Mouse (Mus musculus) cerebellum, adult 11-12 months (tissue): ENCODE measurements at regions not wholly inside any gene's neighbourhood (a gene's known extent, or its start where the extent isn't known, plus 50 kb on each side); places are given as distances from the start of the nearest gene placed in this dataset.

Experiments
- DNase-seq: peaks from one replicate; pipeline ENCODE4 v3.0.0; 2022

DNA sequence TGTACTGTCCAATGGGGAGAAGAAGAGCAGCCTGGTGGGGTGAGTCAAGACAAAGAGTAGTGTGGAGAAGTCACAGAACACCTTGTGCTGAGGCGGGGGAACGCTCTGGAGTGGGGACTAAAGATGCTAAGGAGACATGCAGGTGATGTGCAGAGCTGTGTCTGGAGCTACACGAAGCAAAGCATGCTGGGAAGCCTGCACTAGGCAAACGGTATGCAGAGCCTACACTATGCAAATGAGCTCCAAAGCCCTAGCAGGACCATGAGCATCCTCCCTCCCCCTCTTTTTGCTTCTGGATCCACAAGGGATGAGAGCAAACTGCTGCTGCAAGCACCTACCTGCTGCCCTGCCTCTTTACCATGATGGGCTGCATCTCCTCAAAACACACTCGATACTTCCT, 73.1 kb upstream of the Zc3h12a start:
- DNase-seq: no peak

DNA sequence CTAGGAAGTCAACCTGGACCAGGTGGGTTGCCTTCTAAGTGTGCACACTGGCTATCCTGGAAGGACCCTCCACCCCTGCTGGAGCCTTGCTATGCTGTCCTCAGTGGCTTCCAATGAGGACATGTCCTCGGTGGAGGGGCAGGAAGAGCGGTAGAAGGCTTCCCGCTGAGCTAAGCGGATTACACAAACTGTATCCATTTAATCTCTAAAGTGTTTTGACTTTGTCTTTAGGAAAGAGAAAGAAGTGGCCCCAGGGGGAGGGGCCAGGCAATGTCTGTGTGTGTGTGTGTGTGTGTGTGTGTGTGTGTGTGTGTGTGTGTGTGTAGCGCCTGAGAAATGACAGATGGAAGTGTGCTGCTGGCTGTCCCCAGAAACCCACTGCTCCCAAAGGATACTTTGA, 71.6 kb upstream of the Zc3h12a start:
- no peak for DNase-seq

DNA sequence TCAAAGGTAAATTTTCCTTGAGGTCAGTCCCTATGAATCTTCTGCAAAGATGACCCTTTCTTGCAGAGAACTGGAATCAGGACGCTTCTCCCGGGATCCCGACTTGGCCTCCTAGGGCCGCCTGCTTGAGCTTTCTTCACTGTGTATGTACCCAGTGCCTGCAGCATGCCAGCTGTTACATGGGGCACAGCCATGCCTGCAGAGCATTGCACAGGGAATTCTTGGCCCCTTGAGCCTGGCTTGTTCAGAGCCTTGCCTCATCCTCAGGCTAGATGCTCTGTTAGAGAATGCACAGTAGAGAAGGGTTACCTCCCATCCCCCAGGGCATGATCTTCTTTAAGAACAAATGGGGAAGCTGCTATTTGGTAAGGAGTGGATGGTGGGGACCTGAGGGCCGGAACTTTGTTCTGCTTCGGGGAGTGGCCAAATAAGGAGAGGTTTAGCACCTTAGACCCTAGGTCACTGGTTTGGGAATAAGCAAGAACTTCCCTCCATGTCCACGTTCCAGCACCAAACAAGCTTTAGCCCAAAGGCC, 68.3 kb upstream of the Zc3h12a start:
- DNase-seq: no peak

DNA sequence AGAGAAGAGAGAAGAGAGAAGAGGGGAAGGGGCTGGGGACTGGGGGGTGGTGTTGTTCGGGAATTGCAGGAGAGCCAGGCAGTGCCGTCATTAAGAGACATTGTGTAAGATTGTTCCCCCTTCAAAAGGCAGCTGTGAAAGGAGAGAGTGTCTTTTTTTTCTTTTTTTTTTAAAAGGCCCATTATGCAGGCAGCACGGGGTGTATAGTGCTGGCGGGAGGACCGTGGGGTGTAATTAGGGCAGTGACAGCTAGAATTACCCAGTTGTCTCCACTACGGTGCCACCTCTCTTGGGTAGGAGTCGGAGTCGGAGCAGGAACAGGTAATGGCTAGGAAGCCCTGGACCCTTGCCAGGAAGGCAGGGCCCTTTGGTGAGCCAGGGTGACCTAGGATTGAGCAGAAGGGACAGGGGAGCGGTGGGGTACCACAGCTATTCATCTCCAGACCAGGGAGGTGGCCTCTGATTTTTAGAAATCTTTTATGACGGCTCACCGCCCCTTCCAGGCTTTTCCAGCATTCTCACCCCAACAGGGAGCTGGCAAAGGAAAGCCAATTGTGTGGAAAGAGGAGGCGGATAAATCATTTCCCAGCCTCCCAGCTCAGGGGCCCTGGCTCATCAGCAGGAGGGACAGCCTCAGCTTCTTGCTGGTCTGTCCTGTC, 67.2 kb upstream of the Zc3h12a start:
- DNase-seq: no peak

DNA sequence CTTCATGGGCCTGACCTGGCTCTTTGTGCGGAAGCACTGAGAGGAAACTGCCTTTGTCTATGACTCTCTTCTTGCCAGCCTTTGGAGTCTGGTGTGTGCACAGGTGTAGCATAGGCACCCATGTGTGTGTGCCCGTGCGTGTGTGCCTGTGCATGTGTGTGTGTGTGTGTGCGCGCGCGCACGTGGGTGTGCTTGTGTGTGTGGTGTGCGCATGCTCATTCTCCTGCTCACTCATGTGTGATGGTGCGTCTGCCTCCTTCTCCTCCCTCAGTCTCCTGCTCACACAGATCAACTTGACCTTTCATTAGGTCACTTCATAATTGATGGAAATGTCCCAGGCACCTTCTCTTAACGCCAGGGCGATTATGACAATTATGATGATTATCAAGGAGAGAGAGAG, 66.7 kb upstream of the Zc3h12a start:
- no peak for DNase-seq

DNA sequence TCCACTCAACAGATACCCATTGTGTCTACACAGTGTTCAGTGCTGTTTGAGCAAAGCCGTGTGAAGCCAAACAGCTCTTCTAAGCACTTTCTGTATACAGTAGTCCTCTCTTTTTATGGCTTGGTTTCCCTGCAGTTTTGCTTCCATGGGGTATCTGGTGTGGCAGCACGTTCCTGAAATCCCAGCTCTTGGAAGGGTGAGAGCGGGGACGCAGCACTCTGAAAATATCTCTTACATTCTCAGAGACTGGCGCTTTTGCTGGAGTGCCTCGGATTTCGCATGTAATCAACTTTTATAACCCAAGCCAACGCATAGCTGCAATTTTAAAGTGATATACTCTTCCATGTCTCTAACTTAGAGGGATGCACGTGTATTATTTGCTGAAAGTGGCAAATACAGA, 64.0 kb upstream of the Zc3h12a start:
- no peak for DNase-seq

DNA sequence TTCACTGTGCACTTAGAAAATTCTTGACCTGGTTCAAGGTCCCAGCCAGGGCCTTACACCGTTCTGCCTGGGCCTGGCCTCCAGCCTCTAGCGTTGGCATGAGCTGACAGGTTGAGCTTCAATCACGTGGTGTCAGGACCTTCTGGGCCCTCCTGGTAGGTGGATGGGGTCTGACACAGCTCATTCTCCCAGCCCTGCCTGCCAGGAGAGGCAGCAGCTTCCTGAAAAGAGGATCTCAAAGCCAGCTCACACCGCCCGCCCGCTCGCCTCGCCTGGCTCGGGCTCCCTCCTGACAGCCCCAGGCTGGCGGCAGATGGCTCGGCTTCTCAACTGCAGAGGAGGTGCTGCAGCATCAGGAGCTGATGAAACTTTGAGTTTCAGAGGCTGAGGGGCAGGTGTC, 63.4 kb upstream of the Zc3h12a start:
- DNase-seq: peak; percentile 42

DNA sequence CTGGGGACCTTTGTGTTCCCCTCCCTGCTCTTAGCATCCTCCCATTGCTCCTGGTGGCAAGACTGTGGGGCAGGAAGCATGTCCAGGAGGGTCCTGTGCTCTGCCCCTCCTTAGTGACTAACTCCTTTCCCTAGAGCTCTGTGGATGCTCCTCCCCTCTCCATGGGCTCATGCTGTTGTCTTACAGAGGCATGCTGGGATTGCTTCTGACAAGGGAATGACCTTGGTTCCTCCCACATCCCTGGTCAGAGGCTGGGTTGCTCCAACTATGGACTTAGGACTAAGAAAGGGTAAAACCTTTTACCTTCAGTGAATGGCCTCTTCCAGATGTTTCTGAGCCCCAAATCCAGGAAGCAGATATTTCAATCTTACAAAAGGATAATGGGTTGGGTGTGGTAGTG, 62.3 kb upstream of the Zc3h12a start:
- no peak for DNase-seq

DNA sequence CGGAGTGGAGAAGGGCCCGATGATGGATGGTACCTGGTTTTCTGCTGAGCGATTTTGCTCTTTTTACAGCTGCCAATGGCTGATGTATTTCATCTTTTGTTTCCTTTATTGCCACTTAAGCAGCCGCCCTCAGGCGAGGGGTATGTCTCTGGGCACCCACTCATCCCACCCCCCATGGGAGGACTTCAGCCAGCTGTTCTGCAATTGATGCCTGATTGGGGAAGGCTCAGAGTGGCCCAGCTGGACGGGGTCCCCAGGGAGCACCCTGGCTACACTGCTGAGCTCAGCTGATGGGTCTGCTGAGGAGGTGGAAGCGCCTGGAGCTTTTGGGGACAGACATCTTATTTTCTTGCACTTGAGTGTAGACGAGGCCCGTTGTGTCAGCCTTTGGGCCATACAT, 58.6 kb upstream of the Zc3h12a start:
- no peak for DNase-seq

DNA sequence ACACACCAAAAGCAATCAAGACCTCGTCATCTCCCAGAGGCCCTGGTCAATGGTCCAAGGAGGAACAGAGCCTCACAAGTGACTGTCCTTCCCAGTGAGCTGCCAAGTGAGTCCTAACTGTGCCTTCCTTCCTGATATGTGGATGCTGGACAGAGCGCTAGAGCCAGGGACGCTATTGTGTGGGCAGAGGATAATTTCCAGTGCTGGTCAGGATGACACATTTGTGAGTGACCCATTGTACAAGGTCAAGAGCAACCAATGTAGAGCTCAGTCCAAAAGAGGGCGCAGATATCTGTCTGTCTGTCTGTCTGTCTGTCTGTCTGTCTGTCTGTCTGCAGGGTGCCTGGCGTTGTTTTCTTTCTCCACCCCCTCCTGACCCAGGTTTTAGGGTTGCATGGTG, 57.4 kb upstream of the Zc3h12a start:
- no peak for DNase-seq

DNA sequence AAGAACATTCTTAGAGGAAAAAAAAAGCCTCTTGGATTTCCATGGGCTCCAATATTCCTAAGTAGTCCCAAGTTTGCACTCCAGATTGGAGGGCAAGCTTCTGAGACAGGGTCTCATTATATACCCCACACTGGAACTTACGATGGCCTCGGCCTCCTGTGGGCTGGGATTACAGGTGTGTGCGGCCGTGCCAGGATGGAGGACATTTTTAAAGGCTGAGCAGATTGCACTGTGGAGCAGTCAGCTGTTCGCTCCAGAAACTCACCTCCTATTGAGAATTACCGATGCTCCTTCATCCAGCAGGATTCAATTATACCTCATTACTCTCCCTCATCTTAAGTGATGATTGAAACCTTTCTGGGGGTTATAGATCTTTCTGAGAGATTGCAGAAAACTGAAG, 53.3 kb upstream of the Zc3h12a start:
- no peak for DNase-seq

DNA sequence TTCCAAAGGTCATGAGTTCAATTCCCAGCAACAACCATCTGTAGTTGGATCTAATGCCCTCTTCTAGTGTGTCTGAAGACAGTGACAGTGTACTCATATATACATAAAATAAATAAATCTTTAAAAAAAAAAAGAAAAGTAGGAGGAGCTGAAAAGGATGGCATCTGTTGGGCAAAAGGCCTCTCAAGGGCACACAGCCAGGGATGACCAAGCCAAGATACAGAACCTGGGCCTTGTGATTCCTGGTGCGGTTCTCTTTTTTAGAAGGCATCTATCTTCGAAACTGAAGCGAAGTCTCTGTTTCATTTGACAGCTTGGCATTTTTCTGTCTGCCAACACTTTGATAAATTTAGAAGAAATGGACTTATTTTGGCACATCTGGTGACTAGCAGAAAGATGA, 50.9 kb upstream of the Zc3h12a start:
- no peak for DNase-seq

DNA sequence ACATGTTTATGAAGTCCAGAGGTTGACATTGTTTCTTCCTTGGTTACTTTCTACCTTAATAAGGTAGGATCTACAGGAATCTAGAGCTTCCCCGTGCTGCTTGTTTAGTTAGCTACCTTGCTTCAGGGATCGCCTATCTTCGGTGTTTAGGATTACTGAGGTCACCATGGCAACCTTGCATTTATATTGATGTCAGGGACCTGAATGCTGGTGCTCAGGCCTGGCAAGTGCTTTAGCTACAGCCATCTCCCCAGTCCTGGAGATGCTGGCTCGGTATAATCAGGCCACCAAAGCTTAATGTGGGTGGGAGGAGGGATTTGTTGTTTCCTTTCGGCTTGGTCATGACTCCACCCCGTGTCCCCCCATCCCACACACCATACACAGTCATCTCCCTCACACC, 50.0 kb upstream of the Zc3h12a start:
- DNase-seq: no peak
